In genomic region chr1:120266460-120266859, GRCm38 (mm10) we compare ENCODE assay signal across 25 mouse cellular contexts. TPM values are rescaled to one million over a fixed set of nuclear protein-coding genes. Genes with fewer than 3 reads are reported as not detected.
DNase-seq lines count a peak whose midpoint lies in the region; ATAC-seq and TF ChIP-seq lines count a peak whose summit lies in the region.
"Had no signal": no experiment of that assay in that cellular context is flagged by ENCODE, and none has a peak within 500 bp of the region (broad histone marks: within the 10 kb centered on the region; RNA-seq: fewer than 3 reads in every experiment).

No protein-coding gene starts in this region.

- H3K9ac ChIP-seq in liver, embryonic 14.5 days (replicated peaks): peak overlapping the region; percentile 55
- H3K9ac ChIP-seq: embryonic facial prominence, embryonic 13.5 days; hindbrain, embryonic 14.5 days; lung, embryonic 15.5 days had no signal

- H3K9me3 ChIP-seq in liver, embryonic 14.5 days (ENCODE audit: control insufficient read depth, low read length): no peaks in the 10 kb centered on the region
- H3K9me3 ChIP-seq: embryonic facial prominence, embryonic 13.5 days; heart, embryonic 10.5 days; lung, embryonic 15.5 days had no signal

- H3K36me3 ChIP-seq in liver, embryonic 14.5 days (replicated peaks; ENCODE audit: control insufficient read depth, insufficient read depth, low read depth): peaks cover 11% of the 10 kb centered on the region
- H3K36me3 ChIP-seq: embryonic facial prominence, embryonic 13.5 days; heart, embryonic 10.5 days; lung, embryonic 15.5 days had no signal

- peaks cover 74 to 83% of the 10 kb centered on the region in 2 experiments for H3K4me1 ChIP-seq in liver, embryonic 14.5 days (replicated peaks; ENCODE audit: control insufficient read depth in 2 of 2, insufficient read depth in 2 of 2, low read length in 1 of 2)
- H3K4me1 ChIP-seq: lung, embryonic 15.5 days had no signal

- no peak for ATAC-seq in liver, embryonic 14.5 days (ENCODE audit: insufficient read depth)
- ATAC-seq: CD4-positive, CD25-positive, alpha-beta regulatory T cell, adult 4 months; forebrain, embryonic 16.5 days had no signal

- 64% methylated on average over 4 of the region's 4 CpGs for WGBS in liver, embryonic 14.5 days (ENCODE audit: insufficient replicate concordance)

- no peak overlapping the region for H3K4me3 ChIP-seq in liver, embryonic 14.5 days (ENCODE audit: insufficient read depth in 1 of 2, low read depth in 2 of 2, low read length in 2 of 2)
- H3K4me3 ChIP-seq: embryonic facial prominence, embryonic 13.5 days; gastrocnemius, adult 2 months; left cerebral cortex, adult 2 months; lung, embryonic 15.5 days had no signal

- H3K27me3 ChIP-seq in liver, embryonic 14.5 days (ENCODE audit: control insufficient read depth, insufficient read depth, low read length): no peaks in the 10 kb centered on the region
- H3K27me3 ChIP-seq: lung, embryonic 15.5 days had no signal

- no peak for TF ChIP-seq EP300 in liver, embryonic 14.5 days (IDR thresholded peaks at IDR 0.05; ENCODE audit: low read depth)

- no peak for TF ChIP-seq CTCF in liver, embryonic 14.5 days (IDR thresholded peaks at IDR 0.05; ENCODE audit: low read depth)

- peak; percentile 18 to 33 for DNase-seq in adrenal gland, postnatal 36 days
- no peak for DNase-seq in adrenal gland, postnatal 10 days
- DNase-seq in lung, postnatal 10 days: peak; percentile 14
- DNase-seq in lung, postnatal 14 days: no peak
- peak; percentile 92 for DNase-seq in ES-CJ7 (ENCODE audit: low read depth, low spot score)
- DNase-seq in liver, embryonic 14.5 days (ENCODE audit: low read depth in 3 of 3, low spot score in 3 of 3): no peak
- no peak for DNase-seq in frontal cortex, postnatal 36 days (ENCODE audit: low spot score in 2 of 2)
- DNase-seq in kidney, postnatal 4 days: no peak
- DNase-seq: adrenal gland, adult 8-10 months; cerebellum, adult 11 months; cerebellum, postnatal 14 days; gastrocnemius, adult 2 months; heart, postnatal 14 days; kidney, postnatal 36 days; layer of hippocampus, adult 9-11 months; left cerebral cortex, postnatal 4 days; right cerebral cortex, adult 18-20 months; thymus, postnatal 36 days had no signal

- H3K4me2 ChIP-seq in liver, embryonic 14.5 days (ENCODE audit: low read depth): peak overlapping the region; percentile 94
- H3K4me2 ChIP-seq: embryonic facial prominence, embryonic 13.5 days had no signal

- peak overlapping the region; percentile 94 for H3K27ac ChIP-seq in liver, embryonic 14.5 days
- H3K27ac ChIP-seq: embryonic facial prominence, embryonic 13.5 days; hindbrain, embryonic 14.5 days; left cerebral cortex, adult 2 months; lung, embryonic 15.5 days had no signal

RNA-seq across cellular contexts. Expression of gene Steap3, which starts 6.0 kb away (rescaled TPM):
- total RNA-seq in adrenal gland, postnatal 36 days (2021): 10 to 100 TPM; 21.9 to 48.2 TPM
- 10 to 100 TPM; 27.8 to 36.7 TPM for total RNA-seq in adrenal gland, postnatal 10 days (2021)
- polyA plus RNA-seq in liver, embryonic 14.5 days (2012; rRNA removed): 38.8 and 42.2 TPM in 2 replicates
- polyA plus RNA-seq in liver, embryonic 14.5 days (2014; fragmentation: Nextera tagmentation; extraction: Ambion mirVana): 39.1 and 46.2 TPM in 2 replicates
- polyA plus RNA-seq: CD4-positive, CD25-positive, alpha-beta regulatory T cell, adult 4 months had no signal

Comparison
In these comparisons a context has a peak if more than half of its experiments do, and no peak if none do; other contexts are left out.
1. DNase-seq: peak in adrenal gland, postnatal 36 days (2 of 2), lung, postnatal 10 days (single experiment) and ES-CJ7 (single experiment); none in adrenal gland, postnatal 10 days (single experiment), lung, postnatal 14 days (single experiment), liver, embryonic 14.5 days (0 of 3), frontal cortex, postnatal 36 days (0 of 2) and kidney, postnatal 4 days (0 of 2).